Mouse (Mus musculus): ENCODE data around the gene Casc4. TPM values are rescaled to one million over a fixed set of nuclear protein-coding genes. Genes with fewer than 3 reads are reported as not detected.

The Casc4 gene
- polyA plus RNA-seq, 1 experiment from 2014 or later = 15.0 TPM

GRCm38 (mm10) chr2:121957216-121957792 is 90.5 kb downstream of the Casc4 start:
- Histone ChIP-seq H3K27me3 (ENCODE audit: insufficient read depth, low read length) (no peaks in the 10 kb centered on the region), H3K9me3 (ENCODE audit: low read length) (no peaks in the 10 kb centered on the region), H3K4me2 (replicated peaks; ENCODE audit: low read depth, low read length) (peak overlapping the region; percentile 83), H3K4me3 (ENCODE audit: low read length) (peak overlapping the region; percentile 97), H3K27ac (ENCODE audit: low read length) (peak overlapping the region; percentile 98), H3K9ac (replicated peaks; ENCODE audit: low read length) (peak overlapping the region; percentile 96), H3K36me3 (ENCODE audit: insufficient read depth, low read length) (peaks cover 8% of the 10 kb centered on the region; the same call in 1 of the 2 replicates), H3K4me1 (ENCODE audit: insufficient read depth, low read length) (peaks cover 23% of the 10 kb centered on the region)
- 4% methylated on average over 8 of the region's 8 CpGs for WGBS
- no peak for ATAC-seq (ENCODE audit: low FRiP score, low TSS enrichment)

Other genes with a start within 250 kb of the Casc4 start
- gene Frmd5, start 59.9 kb upstream of the Casc4 start, polyA plus RNA-seq (2015; fragmentation: Nextera tagmentation; extraction: Ambion mirVana) = 1.5 and 1.8 TPM in 2 replicates
- 49.5 and 54.2 TPM in 2 replicates for gene Ctdspl2, start 89.0 kb downstream of the Casc4 start, polyA plus RNA-seq (2015; fragmentation: Nextera tagmentation; extraction: Ambion mirVana)
- 0.22 and 0.25 TPM in 2 replicates for gene Mageb3, start 89.1 kb downstream of the Casc4 start, polyA plus RNA-seq (2015; fragmentation: Nextera tagmentation; extraction: Ambion mirVana)
- 9.6 and 10.9 TPM in 2 replicates for gene Eif3j1, start 161.6 kb downstream of the Casc4 start, polyA plus RNA-seq (2015; fragmentation: Nextera tagmentation; extraction: Ambion mirVana)

Measured in kidney, embryonic 16.5 days (tissue).